Mouse (Mus musculus): ENCODE results near the gene Kdm1b. TPM values are rescaled to one million over a fixed set of nuclear protein-coding genes. Genes with fewer than 3 reads are reported as not detected.

Kdm1b gene
- polyA plus RNA-seq, 1 experiment from 2014 or later: 14.0 TPM

GRCm38 (mm10) chr13:47106580-47106888 is 63.2 kb downstream of the Kdm1b start:
- Histone ChIP-seq H3K4me2 (ENCODE audit: low read depth, low read length) (peak overlapping the region; percentile 81), H3K36me3 (ENCODE audit: control insufficient read depth, insufficient read depth, low read length) (0 out of 2 replicates have a peak, but pooled peaks cover 6% of the 10 kb centered on the region), H3K9ac (ENCODE audit: low read depth, low read length) (peak overlapping the region; percentile 97), H3K4me3 (ENCODE audit: low read depth, low read length) (peak overlapping the region; percentile 98), H3K27me3 (replicated peaks; ENCODE audit: control insufficient read depth, insufficient read depth, low read length) (no peaks in the 10 kb centered on the region), H3K27ac (replicated peaks; ENCODE audit: low read depth, low read length) (peak overlapping the region; percentile 100), H3K9me3 (ENCODE audit: control insufficient read depth, low read length) (no peaks in the 10 kb centered on the region), H3K4me1 (ENCODE audit: control insufficient read depth, insufficient read depth, low read length) (peaks cover 22% of the 10 kb centered on the region)
- DNase-seq (ENCODE audit: low spot score) (no peak), ATAC-seq (ENCODE audit: low read depth) (peak; percentile 4; the same call in 1 of the 2 replicates)
- 0% methylated on average over 20 of the region's 20 CpGs for WGBS

- DNase-seq (ENCODE audit: low spot score) (no peak), ATAC-seq (ENCODE audit: low read depth) (no peak)
- no peaks in the 10 kb centered on the region for H3K36me3 ChIP-seq (ENCODE audit: control insufficient read depth, insufficient read depth, low read length)
- H3K4me2 ChIP-seq (ENCODE audit: low read depth, low read length): no peak overlapping the region
- no peaks in the 10 kb centered on the region for H3K9me3 ChIP-seq (ENCODE audit: control insufficient read depth, low read length)
- WGBS: 76% methylated on average over 2 of the region's 2 CpGs
- H3K9ac ChIP-seq (ENCODE audit: low read depth, low read length): no peak overlapping the region
- no peak overlapping the region for H3K4me3 ChIP-seq (ENCODE audit: low read depth, low read length)
- H3K27me3 ChIP-seq (replicated peaks; ENCODE audit: control insufficient read depth, insufficient read depth, low read length): no peaks in the 10 kb centered on the region
- H3K27ac ChIP-seq (replicated peaks; ENCODE audit: low read depth, low read length): no peak overlapping the region
- H3K4me1 ChIP-seq (ENCODE audit: control insufficient read depth, insufficient read depth, low read length): peaks cover 9% of the 10 kb centered on the region
Measured at GRCm38 (mm10) chr13:47109239-47109638, 65.9 kb downstream of the Kdm1b start.

- DNase-seq (ENCODE audit: low spot score): no peak
- Histone ChIP-seq H3K9me3 (ENCODE audit: control insufficient read depth, low read length) (no peaks in the 10 kb centered on the region), H3K9ac (ENCODE audit: low read depth, low read length) (no peak overlapping the region), H3K36me3 (ENCODE audit: control insufficient read depth, insufficient read depth, low read length) (no peaks in the 10 kb centered on the region), H3K4me3 (ENCODE audit: low read depth, low read length) (no peak overlapping the region), H3K4me1 (ENCODE audit: control insufficient read depth, insufficient read depth, low read length) (peaks cover 8% of the 10 kb centered on the region; the same call in 1 of the 2 replicates), H3K27me3 (replicated peaks; ENCODE audit: control insufficient read depth, insufficient read depth, low read length) (no peaks in the 10 kb centered on the region), H3K4me2 (ENCODE audit: low read depth, low read length) (no peak overlapping the region), H3K27ac (replicated peaks; ENCODE audit: low read depth, low read length) (no peak overlapping the region)
- WGBS: 59% methylated on average over 3 of the region's 3 CpGs
- no peak for ATAC-seq (ENCODE audit: low read depth)
Measured at GRCm38 (mm10) chr13:47111185-47111584, 67.9 kb downstream of the Kdm1b start.

DNA sequence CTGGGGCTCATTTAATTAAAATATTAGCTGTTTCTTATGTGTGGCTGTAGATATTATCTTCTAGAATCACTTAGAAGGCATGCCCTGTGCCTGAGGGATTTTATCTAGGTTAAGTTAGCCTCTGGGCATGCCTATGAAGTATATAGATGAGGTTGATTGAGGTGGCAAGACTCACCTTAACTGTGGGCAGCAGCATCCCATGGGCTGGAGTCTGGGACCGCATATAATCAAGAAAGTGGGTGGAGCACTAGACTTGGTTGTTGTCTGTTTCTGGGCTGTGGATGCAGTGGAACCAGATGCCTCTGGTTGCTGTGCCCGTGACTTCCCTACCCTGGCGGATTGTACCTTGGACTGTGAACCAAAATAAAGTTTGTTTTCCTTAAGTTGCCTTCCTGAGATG is 68.8 kb downstream of the Kdm1b start:
- H3K9ac ChIP-seq (ENCODE audit: low read depth, low read length): no peak overlapping the region
- 77% methylated on average over 3 of the region's 3 CpGs for WGBS

DNA sequence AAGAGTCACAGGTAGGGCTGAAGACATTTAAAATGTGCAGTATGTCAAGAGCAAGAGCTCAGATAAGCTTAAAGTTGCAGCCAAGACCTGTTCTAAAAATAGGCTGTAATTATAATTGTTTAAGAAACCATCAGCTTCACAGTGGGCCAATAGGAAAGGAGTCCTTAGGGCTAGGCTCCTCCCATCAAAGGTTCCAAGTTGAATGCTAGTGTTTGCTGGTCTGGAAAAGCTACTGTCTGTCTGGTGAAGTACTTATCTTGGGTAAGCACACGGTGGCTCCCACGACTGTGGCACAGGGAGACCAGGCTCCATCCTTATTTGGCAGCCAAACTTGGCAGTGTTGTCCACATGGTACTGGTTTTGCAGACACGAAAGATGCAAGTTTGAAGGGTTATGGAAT is 69.6 kb downstream of the Kdm1b start:
- ATAC-seq (ENCODE audit: low read depth) (no peak), DNase-seq (ENCODE audit: low spot score) (no peak)
- Histone ChIP-seq H3K9ac (ENCODE audit: low read depth, low read length) (no peak overlapping the region), H3K4me1 (ENCODE audit: control insufficient read depth, insufficient read depth, low read length) (no peaks in the 10 kb centered on the region; the same call in 1 of the 2 replicates), H3K27me3 (replicated peaks; ENCODE audit: control insufficient read depth, insufficient read depth, low read length) (no peaks in the 10 kb centered on the region), H3K4me3 (ENCODE audit: low read depth, low read length) (no peak overlapping the region), H3K9me3 (ENCODE audit: control insufficient read depth, low read length) (no peaks in the 10 kb centered on the region), H3K36me3 (ENCODE audit: control insufficient read depth, insufficient read depth, low read length) (no peaks in the 10 kb centered on the region), H3K4me2 (ENCODE audit: low read depth, low read length) (no peak overlapping the region), H3K27ac (replicated peaks; ENCODE audit: low read depth, low read length) (no peak overlapping the region)
- 65% methylated on average over 3 of the region's 3 CpGs for WGBS

More for the DNA sequence above, 68.8 kb downstream of the Kdm1b start:
- H3K27me3 ChIP-seq (replicated peaks; ENCODE audit: control insufficient read depth, insufficient read depth, low read length): no peaks in the 10 kb centered on the region
- peaks cover 4% of the 10 kb centered on the region; the same call in 1 of the 2 replicates for H3K4me1 ChIP-seq (ENCODE audit: control insufficient read depth, insufficient read depth, low read length)
- ATAC-seq (ENCODE audit: low read depth): no peak
- no peaks in the 10 kb centered on the region for H3K9me3 ChIP-seq (ENCODE audit: control insufficient read depth, low read length)
- DNase-seq (ENCODE audit: low spot score): no peak
- no peaks in the 10 kb centered on the region for H3K36me3 ChIP-seq (ENCODE audit: control insufficient read depth, insufficient read depth, low read length)
- H3K27ac ChIP-seq (replicated peaks; ENCODE audit: low read depth, low read length): no peak overlapping the region
- no peak overlapping the region for H3K4me3 ChIP-seq (ENCODE audit: low read depth, low read length)
- H3K4me2 ChIP-seq (ENCODE audit: low read depth, low read length): no peak overlapping the region

DNA sequence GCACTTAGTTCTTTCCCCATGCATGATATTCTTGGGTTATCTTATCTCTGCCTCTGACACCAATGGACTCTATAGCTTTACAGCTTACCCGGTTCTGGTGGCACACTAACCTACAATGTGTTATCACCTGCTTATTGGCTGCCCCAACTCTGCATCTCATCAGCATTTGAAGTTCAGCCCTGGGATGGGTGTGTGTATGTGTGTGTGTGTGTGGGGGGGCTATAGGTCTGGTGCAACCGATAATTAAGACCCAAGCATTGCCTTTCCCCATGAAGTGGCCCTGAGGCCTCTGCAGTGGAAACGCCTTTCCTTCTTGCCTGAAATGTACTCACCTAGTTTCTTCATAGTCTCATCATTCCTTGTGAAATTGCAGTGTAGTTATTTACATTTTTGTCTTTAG is 72.7 kb downstream of the Kdm1b start:
- Histone ChIP-seq H3K27ac (replicated peaks; ENCODE audit: low read depth, low read length) (no peak overlapping the region), H3K4me2 (ENCODE audit: low read depth, low read length) (no peak overlapping the region), H3K27me3 (replicated peaks; ENCODE audit: control insufficient read depth, insufficient read depth, low read length) (no peaks in the 10 kb centered on the region), H3K9ac (ENCODE audit: low read depth, low read length) (no peak overlapping the region), H3K4me1 (ENCODE audit: control insufficient read depth, insufficient read depth, low read length) (no peaks in the 10 kb centered on the region; the same call in 1 of the 2 replicates), H3K36me3 (ENCODE audit: control insufficient read depth, insufficient read depth, low read length) (no peaks in the 10 kb centered on the region), H3K9me3 (ENCODE audit: control insufficient read depth, low read length) (no peaks in the 10 kb centered on the region), H3K4me3 (ENCODE audit: low read depth, low read length) (no peak overlapping the region)
- WGBS: 93% methylated on average over 3 of the region's 3 CpGs
- ATAC-seq (ENCODE audit: low read depth): no peak
- DNase-seq (ENCODE audit: low spot score): no peak

DNA sequence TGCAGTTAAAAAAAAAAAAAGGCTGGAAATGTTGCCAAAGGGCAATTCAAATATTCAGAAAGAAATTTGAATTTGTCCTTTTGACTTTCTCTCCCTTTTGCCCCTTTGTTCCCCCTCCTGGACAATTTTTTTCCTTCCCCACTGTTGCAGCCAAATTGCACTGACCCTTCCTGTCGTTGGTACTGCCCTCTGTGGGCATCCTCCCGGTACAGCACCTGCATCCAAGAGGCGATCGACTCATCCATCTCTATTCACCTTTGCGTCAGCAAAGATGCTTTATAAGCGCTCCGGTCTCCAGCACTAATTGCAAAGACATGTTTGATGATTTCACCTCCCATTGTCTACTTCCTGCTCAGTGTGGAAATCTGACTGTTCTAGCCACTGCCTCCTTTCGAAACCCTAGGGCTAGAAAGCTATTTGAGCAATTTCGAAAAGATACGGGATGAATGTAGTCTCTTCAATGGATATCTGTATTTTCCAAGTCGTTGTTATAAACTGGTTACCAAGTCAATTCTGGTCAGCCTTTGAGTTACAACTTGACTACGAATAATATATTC is 78.1 kb downstream of the Kdm1b start:
- H3K4me2 ChIP-seq (ENCODE audit: low read depth, low read length): peak overlapping the region; percentile 97; the same call in 1 of the 2 replicates
- H3K4me3 ChIP-seq (ENCODE audit: low read depth, low read length): peak overlapping the region; percentile 60; the same call in 1 of the 2 replicates
- no peaks in the 10 kb centered on the region for H3K9me3 ChIP-seq (ENCODE audit: control insufficient read depth, low read length)
- no peaks in the 10 kb centered on the region for H3K36me3 ChIP-seq (ENCODE audit: control insufficient read depth, insufficient read depth, low read length)
- no peak overlapping the region for H3K9ac ChIP-seq (ENCODE audit: low read depth, low read length)
- peaks cover 15% of the 10 kb centered on the region for H3K27me3 ChIP-seq (replicated peaks; ENCODE audit: control insufficient read depth, insufficient read depth, low read length)
- no peak for DNase-seq (ENCODE audit: low spot score)
- no peak for ATAC-seq (ENCODE audit: low read depth)
- 35% methylated on average over 12 of the region's 12 CpGs for WGBS
- no peak overlapping the region for H3K27ac ChIP-seq (replicated peaks; ENCODE audit: low read depth, low read length)
- peaks cover 19% of the 10 kb centered on the region for H3K4me1 ChIP-seq (ENCODE audit: control insufficient read depth, insufficient read depth, low read length)

- peak; percentile 65 for DNase-seq (ENCODE audit: low spot score)
- H3K27me3 ChIP-seq (replicated peaks; ENCODE audit: control insufficient read depth, insufficient read depth, low read length): peaks cover 15% of the 10 kb centered on the region
- no peaks in the 10 kb centered on the region for H3K9me3 ChIP-seq (ENCODE audit: control insufficient read depth, low read length)
- H3K9ac ChIP-seq (ENCODE audit: low read depth, low read length): peak within 1 kb of the TSS; percentile 69
- H3K4me2 ChIP-seq (ENCODE audit: low read depth, low read length): peak within 1 kb of the TSS; percentile 97
- WGBS: 2% methylated on average over 41 of the region's 55 CpGs
- peak within 1 kb of the TSS; percentile 60 for H3K4me3 ChIP-seq (ENCODE audit: low read depth, low read length)
- H3K4me1 ChIP-seq (ENCODE audit: control insufficient read depth, insufficient read depth, low read length): peaks cover 19% of the 10 kb centered on the region
- peak within 1 kb of the TSS; percentile 28 for H3K27ac ChIP-seq (replicated peaks; ENCODE audit: low read depth, low read length)
- peak; percentile 53; the same call in 1 of the 2 replicates for ATAC-seq (ENCODE audit: low read depth)
- no peaks in the 10 kb centered on the region for H3K36me3 ChIP-seq (ENCODE audit: control insufficient read depth, insufficient read depth, low read length)
Measured at GRCm38 (mm10) chr13:47122537-47123430, 79.5 kb downstream of the Kdm1b start, which contains the start of gene Rnf144b. Gene Rnf144b, plus strand, starts transcription at chr13:47122656.
